Mouse (Mus musculus) heart, adult 2 months (tissue): ENCODE measurements around the gene Gm17359.

ENCODE experiments used
- CTCF ChIP-seq: fragments of 200-600 bp; IDR thresholded peaks from 2 replicates; pipeline ENCODE4 v1.8.1; 2022; ENCODE audit warnings: antibody characterized with exemption, mild to moderate bottlenecking, moderate library complexity
- POLR2A ChIP-seq: fragments of 200-500 bp; IDR thresholded peaks from 2 replicates; pipeline ENCODE4 v1.6.1; 2011; ENCODE audit warnings: mild to moderate bottlenecking, low read depth, low read length, control low read depth; ENCODE audit not compliant: insufficient read depth

- no peak for TF ChIP-seq POLR2A
- TF ChIP-seq CTCF: no peak
These were observed 42.9 kb downstream of the Gm17359 start for GRCm38 (mm10) chr3:79379255-79379836.
